Comparison of ENCODE assay signal across 24 mouse cellular contexts in genomic region chr1:20216681-20217080, GRCm38 (mm10).
DNase-seq lines count a peak whose midpoint lies in the region; ATAC-seq lines count a peak whose summit lies in the region.
"Had no signal": no experiment of that assay in that cellular context is flagged by ENCODE, and none has a peak within 500 bp of the region (broad histone marks: within the 10 kb centered on the region; RNA-seq: fewer than 3 reads in every experiment).

No protein-coding gene starts in this region.

- no peaks in the 10 kb centered on the region for H3K4me1 ChIP-seq in forebrain, embryonic 14.5 days (ENCODE audit: control insufficient read depth, insufficient read depth, low read length)
- no peaks in the 10 kb centered on the region for H3K4me1 ChIP-seq in forebrain, embryonic 12.5 days
- H3K4me1 ChIP-seq in hindbrain, embryonic 11.5 days (replicated peaks; ENCODE audit: control insufficient read depth, insufficient read depth, low read length): no peaks in the 10 kb centered on the region
- H3K4me1 ChIP-seq in hindbrain, embryonic 13.5 days (replicated peaks): no peaks in the 10 kb centered on the region
- H3K4me1 ChIP-seq: embryonic facial prominence, embryonic 12.5 days; heart, embryonic 12.5 days; heart, embryonic 15.5 days; hindbrain, embryonic 10.5 days; hindbrain, embryonic 15.5 days had no signal

- peak; percentile 17 for DNase-seq in embryo, embryonic 10.5 days (ENCODE audit: low spot score)
- DNase-seq in embryo, embryonic 10 days (ENCODE audit: low spot score): no peak
- peak; percentile 2 for DNase-seq in forebrain, embryonic 14.5 days (ENCODE audit: low spot score)
- DNase-seq in hindbrain, embryonic 11.5 days (ENCODE audit: low spot score): peak; percentile 7
- DNase-seq: adrenal gland, adult 8-10 months; adrenal gland, postnatal 25 days; cerebellum, adult 18-20 months; cerebellum, adult 9-11 months; cerebellum, postnatal 25 days; gastrocnemius, postnatal 25 days; heart, adult 18-20 months; heart, postnatal 10 days; heart, postnatal 36 days; kidney, adult 2 months had no signal

- no peak overlapping the region for H3K4me3 ChIP-seq in forebrain, embryonic 14.5 days (ENCODE audit: low read depth, low read length)
- no peak overlapping the region for H3K4me3 ChIP-seq in forebrain, embryonic 12.5 days (replicated peaks)
- no peak overlapping the region for H3K4me3 ChIP-seq in hindbrain, embryonic 11.5 days (ENCODE audit: low read depth, low read length)
- H3K4me3 ChIP-seq in hindbrain, embryonic 13.5 days: no peak overlapping the region
- H3K4me3 ChIP-seq: embryonic facial prominence, embryonic 12.5 days; erythroblast, embryonic 14.5 days; heart, embryonic 12.5 days; heart, embryonic 15.5 days; hindbrain, embryonic 10.5 days; hindbrain, embryonic 15.5 days had no signal

- no peak overlapping the region for H3K27ac ChIP-seq in forebrain, embryonic 14.5 days (ENCODE audit: low read depth, low read length)
- no peak overlapping the region for H3K27ac ChIP-seq in forebrain, embryonic 12.5 days
- no peak overlapping the region for H3K27ac ChIP-seq in hindbrain, embryonic 11.5 days (ENCODE audit: low read depth, low read length)
- no peak overlapping the region for H3K27ac ChIP-seq in hindbrain, embryonic 13.5 days
- H3K27ac ChIP-seq: embryonic facial prominence, embryonic 12.5 days; heart, embryonic 15.5 days; hindbrain, embryonic 10.5 days; hindbrain, embryonic 15.5 days had no signal

- no peak overlapping the region for H3K4me2 ChIP-seq in forebrain, embryonic 14.5 days (ENCODE audit: low read length)
- H3K4me2 ChIP-seq in forebrain, embryonic 12.5 days: no peak overlapping the region
- H3K4me2 ChIP-seq in hindbrain, embryonic 11.5 days (replicated peaks; ENCODE audit: low read depth, low read length): no peak overlapping the region
- no peak overlapping the region for H3K4me2 ChIP-seq in hindbrain, embryonic 13.5 days
- H3K4me2 ChIP-seq: embryonic facial prominence, embryonic 12.5 days; heart, embryonic 12.5 days; heart, embryonic 15.5 days; hindbrain, embryonic 15.5 days had no signal

- ATAC-seq in forebrain, embryonic 14.5 days: peak; percentile 44; the same call in 1 of the 2 replicates
- ATAC-seq in forebrain, embryonic 12.5 days (ENCODE audit: low FRiP score): no peak
- no peak for ATAC-seq in hindbrain, embryonic 11.5 days (ENCODE audit: low FRiP score)
- ATAC-seq in hindbrain, embryonic 13.5 days (ENCODE audit: low FRiP score): no peak
- ATAC-seq: activated CD4-positive, CD25-positive, alpha-beta regulatory T cell, adult 4 months; intestine, postnatal 0 days had no signal

- no peak overlapping the region for H3K9ac ChIP-seq in forebrain, embryonic 14.5 days (ENCODE audit: low read length)
- H3K9ac ChIP-seq in forebrain, embryonic 12.5 days: no peak overlapping the region
- H3K9ac ChIP-seq in hindbrain, embryonic 11.5 days (ENCODE audit: low read depth, low read length): no peak overlapping the region
- H3K9ac ChIP-seq in hindbrain, embryonic 13.5 days: no peak overlapping the region
- H3K9ac ChIP-seq: embryonic facial prominence, embryonic 12.5 days; heart, embryonic 12.5 days; heart, embryonic 15.5 days; hindbrain, embryonic 15.5 days had no signal

- H3K27me3 ChIP-seq in forebrain, embryonic 14.5 days (replicated peaks; ENCODE audit: control insufficient read depth, insufficient read depth, low read length): no peaks in the 10 kb centered on the region
- no peaks in the 10 kb centered on the region for H3K27me3 ChIP-seq in forebrain, embryonic 12.5 days
- no peaks in the 10 kb centered on the region for H3K27me3 ChIP-seq in hindbrain, embryonic 11.5 days (ENCODE audit: control insufficient read depth, insufficient read depth, low read length)
- no peaks in the 10 kb centered on the region for H3K27me3 ChIP-seq in hindbrain, embryonic 13.5 days
- H3K27me3 ChIP-seq: embryonic facial prominence, embryonic 12.5 days; heart, embryonic 12.5 days; heart, embryonic 15.5 days; hindbrain, embryonic 15.5 days had no signal

- 38% methylated on average over 1 of the region's 1 CpGs for WGBS in forebrain, embryonic 14.5 days
- WGBS in forebrain, embryonic 12.5 days: 68% methylated on average over 1 of the region's 1 CpGs
- WGBS in hindbrain, embryonic 11.5 days: 52% methylated on average over 1 of the region's 1 CpGs
- 67% methylated on average over 1 of the region's 1 CpGs for WGBS in hindbrain, embryonic 13.5 days

- no peaks in the 10 kb centered on the region for H3K9me3 ChIP-seq in forebrain, embryonic 14.5 days (replicated peaks; ENCODE audit: control insufficient read depth, low read length)
- H3K9me3 ChIP-seq in forebrain, embryonic 12.5 days: no peaks in the 10 kb centered on the region
- no peaks in the 10 kb centered on the region for H3K9me3 ChIP-seq in hindbrain, embryonic 11.5 days (ENCODE audit: control insufficient read depth, low read length)
- H3K9me3 ChIP-seq in hindbrain, embryonic 13.5 days: no peaks in the 10 kb centered on the region
- H3K9me3 ChIP-seq: embryonic facial prominence, embryonic 12.5 days; heart, embryonic 12.5 days; heart, embryonic 15.5 days; hindbrain, embryonic 10.5 days; hindbrain, embryonic 15.5 days had no signal

- H3K36me3 ChIP-seq in forebrain, embryonic 14.5 days (ENCODE audit: control insufficient read depth, insufficient read depth, low read length): no peaks in the 10 kb centered on the region
- no peaks in the 10 kb centered on the region for H3K36me3 ChIP-seq in forebrain, embryonic 12.5 days (replicated peaks)
- H3K36me3 ChIP-seq in hindbrain, embryonic 11.5 days (ENCODE audit: control insufficient read depth, insufficient read depth, low read length): no peaks in the 10 kb centered on the region
- no peaks in the 10 kb centered on the region for H3K36me3 ChIP-seq in hindbrain, embryonic 13.5 days
- H3K36me3 ChIP-seq: embryonic facial prominence, embryonic 12.5 days; heart, embryonic 12.5 days; heart, embryonic 15.5 days; hindbrain, embryonic 10.5 days; hindbrain, embryonic 15.5 days had no signal
